Mouse (Mus musculus): Measurements from ENCODE around the gene Kif6. TPM values are rescaled to one million over a fixed set of nuclear protein-coding genes. Genes with fewer than 3 reads are reported as not detected.

Kif6 gene
- polyA plus RNA-seq, 1 experiment = 0.05 TPM

GRCm38 (mm10) chr17:49642336-49642735 lies 27.4 kb downstream of the Kif6 start:
- no peak overlapping the region for H3K4me3 ChIP-seq (ENCODE audit: low read depth, low read length)
- H3K27me3 ChIP-seq (ENCODE audit: control insufficient read depth, insufficient read depth, low read length) = no peaks in the 10 kb centered on the region
- H3K4me1 ChIP-seq (ENCODE audit: control insufficient read depth, insufficient read depth, insufficient read length, low read length) = no peaks in the 10 kb centered on the region
- no peak overlapping the region for H3K27ac ChIP-seq (ENCODE audit: insufficient read depth, low read depth, low read length)
- TF ChIP-seq CTCF (IDR thresholded peaks at IDR 0.05; ENCODE audit: extremely low read depth, insufficient read length, insufficient replicate concordance, low read depth, low read length) (no peak), POLR2A (IDR thresholded peaks at IDR 0.05; ENCODE audit: low read depth, low read length) (no peak)
- H3K36me3 ChIP-seq (ENCODE audit: control insufficient read depth, insufficient read depth, low read length) = no peaks in the 10 kb centered on the region
- WGBS = 80% methylated on average over 8 of the region's 8 CpGs

- TF ChIP-seq CTCF (IDR thresholded peaks at IDR 0.05; ENCODE audit: extremely low read depth, insufficient read length, insufficient replicate concordance, low read depth, low read length) (no peak), POLR2A (IDR thresholded peaks at IDR 0.05; ENCODE audit: low read depth, low read length) (no peak)
- Histone ChIP-seq H3K27ac (ENCODE audit: insufficient read depth, low read depth, low read length) (no peak overlapping the region), H3K4me1 (ENCODE audit: control insufficient read depth, insufficient read depth, insufficient read length, low read length) (no peaks in the 10 kb centered on the region), H3K36me3 (ENCODE audit: control insufficient read depth, insufficient read depth, low read length) (no peaks in the 10 kb centered on the region), H3K4me3 (ENCODE audit: low read depth, low read length) (no peak overlapping the region), H3K27me3 (ENCODE audit: control insufficient read depth, insufficient read depth, low read length) (no peaks in the 10 kb centered on the region)
- WGBS = 84% methylated on average over 11 of the region's 11 CpGs
These were observed 28.1 kb downstream of the Kif6 start for GRCm38 (mm10) chr17:49642889-49643490.

GRCm38 (mm10) chr17:49646267-49646666 lies 31.3 kb downstream of the Kif6 start:
- 90% methylated on average over 5 of the region's 5 CpGs for WGBS
- no peaks in the 10 kb centered on the region for H3K36me3 ChIP-seq (ENCODE audit: control insufficient read depth, insufficient read depth, low read length)
- TF ChIP-seq POLR2A (IDR thresholded peaks at IDR 0.05; ENCODE audit: low read depth, low read length) = no peak
- H3K27me3 ChIP-seq (ENCODE audit: control insufficient read depth, insufficient read depth, low read length) = no peaks in the 10 kb centered on the region
- no peaks in the 10 kb centered on the region for H3K4me1 ChIP-seq (ENCODE audit: control insufficient read depth, insufficient read depth, insufficient read length, low read length)
- no peak overlapping the region for H3K27ac ChIP-seq (ENCODE audit: insufficient read depth, low read depth, low read length)
- H3K4me3 ChIP-seq (ENCODE audit: low read depth, low read length) = no peak overlapping the region

GRCm38 (mm10) chr17:49648970-49649369 lies 34.0 kb downstream of the Kif6 start:
- no peaks in the 10 kb centered on the region for H3K36me3 ChIP-seq (ENCODE audit: control insufficient read depth, insufficient read depth, low read length)
- no peak overlapping the region for H3K4me3 ChIP-seq (ENCODE audit: low read depth, low read length)
- H3K27me3 ChIP-seq (ENCODE audit: control insufficient read depth, insufficient read depth, low read length) = no peaks in the 10 kb centered on the region
- H3K4me1 ChIP-seq (ENCODE audit: control insufficient read depth, insufficient read depth, insufficient read length, low read length) = no peaks in the 10 kb centered on the region
- 60% methylated on average over 2 of the region's 2 CpGs for WGBS
- TF ChIP-seq POLR2A (IDR thresholded peaks at IDR 0.05; ENCODE audit: low read depth, low read length) (no peak), CTCF (IDR thresholded peaks at IDR 0.05; ENCODE audit: extremely low read depth, insufficient read length, insufficient replicate concordance, low read depth, low read length) (no peak)
- H3K27ac ChIP-seq (ENCODE audit: insufficient read depth, low read depth, low read length) = no peak overlapping the region

GRCm38 (mm10) chr17:49649394-49649793 lies 34.5 kb downstream of the Kif6 start:
- TF ChIP-seq CTCF (IDR thresholded peaks at IDR 0.05; ENCODE audit: extremely low read depth, insufficient read length, insufficient replicate concordance, low read depth, low read length) (no peak), POLR2A (IDR thresholded peaks at IDR 0.05; ENCODE audit: low read depth, low read length) (no peak)
- Histone ChIP-seq H3K27ac (ENCODE audit: insufficient read depth, low read depth, low read length) (no peak overlapping the region), H3K36me3 (ENCODE audit: control insufficient read depth, insufficient read depth, low read length) (no peaks in the 10 kb centered on the region), H3K4me3 (ENCODE audit: low read depth, low read length) (no peak overlapping the region), H3K27me3 (ENCODE audit: control insufficient read depth, insufficient read depth, low read length) (no peaks in the 10 kb centered on the region), H3K4me1 (ENCODE audit: control insufficient read depth, insufficient read depth, insufficient read length, low read length) (no peaks in the 10 kb centered on the region)
- 76% methylated on average over 7 of the region's 7 CpGs for WGBS

GRCm38 (mm10) chr17:49650366-49650765 lies 35.4 kb downstream of the Kif6 start:
- Histone ChIP-seq H3K27ac (ENCODE audit: insufficient read depth, low read depth, low read length) (no peak overlapping the region), H3K36me3 (ENCODE audit: control insufficient read depth, insufficient read depth, low read length) (no peaks in the 10 kb centered on the region), H3K27me3 (ENCODE audit: control insufficient read depth, insufficient read depth, low read length) (no peaks in the 10 kb centered on the region), H3K4me1 (ENCODE audit: control insufficient read depth, insufficient read depth, insufficient read length, low read length) (no peaks in the 10 kb centered on the region), H3K4me3 (ENCODE audit: low read depth, low read length) (no peak overlapping the region)
- 77% methylated on average over 4 of the region's 4 CpGs for WGBS
- TF ChIP-seq POLR2A (IDR thresholded peaks at IDR 0.05; ENCODE audit: low read depth, low read length) = no peak

- Histone ChIP-seq H3K36me3 (ENCODE audit: control insufficient read depth, insufficient read depth, low read length) (no peaks in the 10 kb centered on the region), H3K27me3 (ENCODE audit: control insufficient read depth, insufficient read depth, low read length) (no peaks in the 10 kb centered on the region), H3K4me3 (ENCODE audit: low read depth, low read length) (no peak overlapping the region), H3K4me1 (ENCODE audit: control insufficient read depth, insufficient read depth, insufficient read length, low read length) (no peaks in the 10 kb centered on the region), H3K27ac (ENCODE audit: insufficient read depth, low read depth, low read length) (no peak overlapping the region)
- TF ChIP-seq CTCF (IDR thresholded peaks at IDR 0.05; ENCODE audit: extremely low read depth, insufficient read length, insufficient replicate concordance, low read depth, low read length) (no peak), POLR2A (IDR thresholded peaks at IDR 0.05; ENCODE audit: low read depth, low read length) (no peak)
- 79% methylated on average over 3 of the region's 3 CpGs for WGBS
These were observed 37.4 kb downstream of the Kif6 start for GRCm38 (mm10) chr17:49652357-49652756.

GRCm38 (mm10) chr17:49652800-49653199 lies 37.9 kb downstream of the Kif6 start:
- Histone ChIP-seq H3K4me1 (ENCODE audit: control insufficient read depth, insufficient read depth, insufficient read length, low read length) (no peaks in the 10 kb centered on the region), H3K27ac (ENCODE audit: insufficient read depth, low read depth, low read length) (no peak overlapping the region), H3K36me3 (ENCODE audit: control insufficient read depth, insufficient read depth, low read length) (no peaks in the 10 kb centered on the region), H3K4me3 (ENCODE audit: low read depth, low read length) (no peak overlapping the region), H3K27me3 (ENCODE audit: control insufficient read depth, insufficient read depth, low read length) (no peaks in the 10 kb centered on the region)
- 77% methylated on average over 5 of the region's 5 CpGs for WGBS
- TF ChIP-seq POLR2A (IDR thresholded peaks at IDR 0.05; ENCODE audit: low read depth, low read length) (no peak), CTCF (IDR thresholded peaks at IDR 0.05; ENCODE audit: extremely low read depth, insufficient read length, insufficient replicate concordance, low read depth, low read length) (no peak)
